Mouse (Mus musculus) bone marrow macrophage, adult 2 months (primary cell): ENCODE measurements around the gene Atp6v1fnb.

Experiments used
- CTCF ChIP-seq: IDR thresholded peaks from 2 replicates; pipeline ENCODE4 v1.5.1; 2012; ENCODE audit warnings: low read depth, mild to moderate bottlenecking, low read length, moderate library complexity
- POLR2A ChIP-seq: IDR thresholded peaks from 2 replicates; pipeline ENCODE4 v1.6.1; 2012; ENCODE audit warnings: mild to moderate bottlenecking, low read depth, low read length, borderline replicate concordance

- TF ChIP-seq CTCF (no peak), POLR2A (no peak)
These were observed 28.9 kb downstream of the Atp6v1fnb start for GRCm38 (mm10) chr6:29500177-29500576.
